Mouse (Mus musculus) kidney, postnatal 14 days (tissue): ENCODE data around the gene Htr6.
A peak's percentile ranks its signal among the peaks of the same experiment; 100 is the strongest.

Experiments used
- DNase-seq: peaks from one replicate; pipeline ENCODE4 v3.0.0; 2022; ENCODE audit warnings: mixed read lengths

Gene Htr6

GRCm38 (mm10) chr4:139042611-139043010 is 32.8 kb downstream of the Htr6 start:
- DNase-seq = no peak

- no peak for DNase-seq
Observed at GRCm38 (mm10) chr4:139040084-139040839, 35.1 kb downstream of the Htr6 start.

- peak; percentile 49 for DNase-seq
Observed at GRCm38 (mm10) chr4:139037795-139038607, 37.4 kb downstream of the Htr6 start.

GRCm38 (mm10) chr4:139035799-139036198 is 39.6 kb downstream of the Htr6 start:
- no peak for DNase-seq

GRCm38 (mm10) chr4:139034942-139035341 is 40.4 kb downstream of the Htr6 start:
- no peak for DNase-seq

GRCm38 (mm10) chr4:139034540-139034939 is 40.8 kb downstream of the Htr6 start:
- no peak for DNase-seq

GRCm38 (mm10) chr4:139034010-139034367 is 41.4 kb downstream of the Htr6 start:
- DNase-seq = no peak

- no peak for DNase-seq
Observed at GRCm38 (mm10) chr4:139033263-139034009, 41.9 kb downstream of the Htr6 start.

- DNase-seq = no peak
Observed at GRCm38 (mm10) chr4:139032521-139032920, 42.8 kb downstream of the Htr6 start.

- no peak for DNase-seq
Observed at GRCm38 (mm10) chr4:139030675-139031074, 44.7 kb downstream of the Htr6 start.

GRCm38 (mm10) chr4:139024379-139024778 is 51.0 kb downstream of the Htr6 start:
- no peak for DNase-seq

- DNase-seq = no peak
Observed at GRCm38 (mm10) chr4:139020385-139020784, 55.0 kb downstream of the Htr6 start.

- DNase-seq = no peak
Observed at GRCm38 (mm10) chr4:139019413-139019812, 56.0 kb downstream of the Htr6 start.

- no peak for DNase-seq
Observed at GRCm38 (mm10) chr4:139018976-139019375, 56.4 kb downstream of the Htr6 start.

- no peak for DNase-seq
Observed at GRCm38 (mm10) chr4:139018388-139018787, 57.0 kb downstream of the Htr6 start.

- DNase-seq = no peak
Observed at GRCm38 (mm10) chr4:139014793-139015192, 60.6 kb downstream of the Htr6 start.

GRCm38 (mm10) chr4:139013281-139013680 is 62.1 kb downstream of the Htr6 start:
- peak; percentile 32 for DNase-seq

- no peak for DNase-seq
Observed at GRCm38 (mm10) chr4:139011201-139011702, 64.1 kb downstream of the Htr6 start.
